Mouse (Mus musculus) intestine, embryonic 16.5 days (tissue): ENCODE measurements around the gene Cacna1c. TPM values are rescaled to one million over a fixed set of nuclear protein-coding genes. Genes with fewer than 3 reads are reported as not detected.
A peak's percentile ranks its signal among the peaks of the same experiment; 100 is the strongest.

Experiments
- ATAC-seq: fragments of 200-750 bp; cut with Nextera tagmentation; 2 replicates; pipeline ENCODE4 v1.8.0; 2017; ENCODE audit warnings: moderate TSS enrichment, moderate library complexity
- H3K27ac ChIP-seq: fragments of 300-500 bp; sonication (generic); 2 replicates; pipeline ENCODE4 v1.5.1; 2014; ENCODE audit warnings: mild to moderate bottlenecking, low read length
- H3K27me3 ChIP-seq: fragments of 300-500 bp; sonication (generic); replicated peaks from 2 replicates; pipeline ENCODE4 v1.6.1; 2014; ENCODE audit warnings: low read length, control low read depth, mixed read lengths; ENCODE audit not compliant: control insufficient read depth, insufficient read depth
- H3K36me3 ChIP-seq: fragments of 300-500 bp; sonication (generic); 2 replicates; pipeline ENCODE4 v1.6.1; 2014; ENCODE audit warnings: low read length, control low read depth; ENCODE audit not compliant: control insufficient read depth, insufficient read depth
- H3K4me1 ChIP-seq: fragments of 300-500 bp; sonication (generic); 2 replicates; pipeline ENCODE4 v1.6.1; 2014; ENCODE audit warnings: low read length, control low read depth, mixed read lengths; ENCODE audit not compliant: control insufficient read depth, insufficient read depth
- H3K4me2 ChIP-seq: fragments of 300-500 bp; sonication (generic); 2 replicates; pipeline ENCODE4 v1.6.1; 2014; ENCODE audit warnings: low read depth, low read length, control low read depth
- H3K4me3 ChIP-seq: fragments of 300-500 bp; sonication (generic); 2 replicates; pipeline ENCODE4 v1.5.1; 2014; ENCODE audit warnings: mild to moderate bottlenecking, low read length
- H3K9ac ChIP-seq: fragments of 300-500 bp; sonication (generic); 2 replicates; pipeline ENCODE4 v1.6.1; 2014; ENCODE audit warnings: low read depth, low read length
- H3K9me3 ChIP-seq: fragments of 300-500 bp; sonication (generic); 2 replicates; pipeline ENCODE4 v1.6.1; 2016; ENCODE audit warnings: low read length, control low read depth; ENCODE audit not compliant: control insufficient read depth
- WGBS: fragments of 180-500 bp; shearing (Covaris S2); extraction: QIAGEN DNeasy Blood & Tissue Kit; methylation state at CpG from one replicate; pipeline ENCODE4 v1.1.7; 2014; 5-methylcytosine and 5-hydroxymethylcytosine counted together
- polyA plus RNA-seq: library from polyadenylated mRNA; unstranded; fragments of >200 nt; fragmentation: Nextera tagmentation; extraction: Ambion mirVana; gene quantifications from 2 replicates; pipeline ENCODE4 v1.2.1, GENCODE M21; 2015

The Cacna1c gene
- polyA plus RNA-seq, 1 experiment from 2014 or later = 1.8 TPM

- ATAC-seq = no peak
- 64% methylated on average over 13 of the region's 13 CpGs for WGBS
- H3K9ac ChIP-seq = no peak overlapping the region
Observed at GRCm38 (mm10) chr6:118847751-118848150, 348.5 kb downstream of the Cacna1c start.

DNA sequence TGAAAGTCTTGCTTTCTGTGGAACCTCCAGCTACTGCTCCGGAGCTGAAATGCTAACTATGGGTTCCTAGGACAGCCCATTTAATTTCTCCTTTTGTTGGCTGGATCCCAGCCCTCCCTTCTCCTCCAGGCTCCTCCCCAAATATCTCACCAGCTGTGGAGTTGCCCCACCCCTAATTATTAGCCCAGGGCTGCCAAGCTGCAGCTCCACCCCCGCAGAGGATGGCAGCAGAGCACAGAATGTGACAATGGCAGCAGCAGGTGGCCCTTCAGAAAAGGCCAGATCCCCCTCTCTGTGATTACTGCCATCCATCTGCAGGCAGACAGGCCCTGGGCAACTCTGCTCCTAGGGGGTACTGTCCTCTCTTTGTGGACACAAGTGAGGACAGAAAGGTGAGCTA is 350.4 kb downstream of the Cacna1c start:
- no peaks in the 10 kb centered on the region for H3K9me3 ChIP-seq
- ATAC-seq = peak; percentile 33; the same call in 1 of the 2 replicates

More at GRCm38 (mm10) chr6:118847751-118848150, 348.5 kb downstream of the Cacna1c start:
- H3K27ac ChIP-seq = no peak overlapping the region
- no peaks in the 10 kb centered on the region for H3K27me3 ChIP-seq
- no peak overlapping the region for H3K4me2 ChIP-seq
- no peaks in the 10 kb centered on the region for H3K36me3 ChIP-seq
- H3K9me3 ChIP-seq = no peaks in the 10 kb centered on the region
- no peak overlapping the region for H3K4me3 ChIP-seq
- H3K4me1 ChIP-seq = no peaks in the 10 kb centered on the region

GRCm38 (mm10) chr6:118845180-118845579 is 351.0 kb downstream of the Cacna1c start:
- ATAC-seq = no peak
- WGBS = 68% methylated on average over 6 of the region's 6 CpGs
- H3K9me3 ChIP-seq = no peaks in the 10 kb centered on the region

More for the DNA sequence above, 350.4 kb downstream of the Cacna1c start:
- H3K9ac ChIP-seq = no peak overlapping the region
- H3K4me3 ChIP-seq = no peak overlapping the region
- H3K4me2 ChIP-seq = no peak overlapping the region
- H3K27ac ChIP-seq = no peak overlapping the region
- 25% methylated on average over 2 of the region's 2 CpGs for WGBS
- no peaks in the 10 kb centered on the region for H3K36me3 ChIP-seq
- H3K27me3 ChIP-seq = no peaks in the 10 kb centered on the region
- no peaks in the 10 kb centered on the region for H3K4me1 ChIP-seq

DNA sequence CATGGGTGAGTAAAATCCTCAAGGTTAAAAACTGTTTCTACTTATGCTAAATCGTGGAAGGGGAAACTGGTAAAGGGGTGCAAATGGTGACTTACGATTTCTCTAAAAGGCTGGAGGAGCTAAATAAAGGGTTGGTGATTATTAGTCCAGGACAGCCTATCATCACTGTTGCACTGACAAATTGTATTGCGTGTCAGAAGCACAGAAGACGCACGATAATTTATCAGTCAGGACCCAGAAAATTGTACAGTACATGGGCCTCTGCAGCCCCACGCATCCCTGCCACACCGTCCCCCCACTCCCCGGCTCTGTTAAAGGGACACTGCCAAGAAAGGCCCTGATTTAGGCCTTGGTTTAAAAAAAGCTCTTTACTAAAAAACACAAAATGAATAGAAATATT is 352.7 kb downstream of the Cacna1c start:
- 85% methylated on average over 8 of the region's 8 CpGs for WGBS
- Histone ChIP-seq H3K27me3 (no peaks in the 10 kb centered on the region), H3K4me2 (no peak overlapping the region), H3K4me1 (peaks cover 13% of the 10 kb centered on the region), H3K9ac (no peak overlapping the region), H3K27ac (no peak overlapping the region), H3K36me3 (no peaks in the 10 kb centered on the region), H3K9me3 (no peaks in the 10 kb centered on the region), H3K4me3 (no peak overlapping the region)
- no peak for ATAC-seq

More at GRCm38 (mm10) chr6:118845180-118845579, 351.0 kb downstream of the Cacna1c start:
- H3K4me2 ChIP-seq = no peak overlapping the region
- no peak overlapping the region for H3K4me3 ChIP-seq
- no peaks in the 10 kb centered on the region for H3K36me3 ChIP-seq
- no peaks in the 10 kb centered on the region for H3K27me3 ChIP-seq
- no peak overlapping the region for H3K9ac ChIP-seq
- no peaks in the 10 kb centered on the region for H3K4me1 ChIP-seq
- no peak overlapping the region for H3K27ac ChIP-seq

GRCm38 (mm10) chr6:118841892-118842291 is 354.3 kb downstream of the Cacna1c start:
- H3K4me1 ChIP-seq = peaks cover 17% of the 10 kb centered on the region
- ATAC-seq = no peak
- H3K9ac ChIP-seq = no peak overlapping the region
- H3K4me3 ChIP-seq = no peak overlapping the region
- no peak overlapping the region for H3K4me2 ChIP-seq
- H3K9me3 ChIP-seq = no peaks in the 10 kb centered on the region
- H3K27ac ChIP-seq = no peak overlapping the region
- no peaks in the 10 kb centered on the region for H3K27me3 ChIP-seq
- 96% methylated on average over 2 of the region's 2 CpGs for WGBS
- no peaks in the 10 kb centered on the region for H3K36me3 ChIP-seq

GRCm38 (mm10) chr6:118838919-118839915 is 357.0 kb downstream of the Cacna1c start:
- H3K27ac ChIP-seq = no peak overlapping the region
- H3K9me3 ChIP-seq = no peaks in the 10 kb centered on the region
- no peak overlapping the region for H3K9ac ChIP-seq
- ATAC-seq = peak; percentile 94
- no peaks in the 10 kb centered on the region for H3K27me3 ChIP-seq
- H3K4me1 ChIP-seq = peaks cover 17% of the 10 kb centered on the region
- no peak overlapping the region for H3K4me3 ChIP-seq
- WGBS = 32% methylated on average over 14 of the region's 14 CpGs
- H3K36me3 ChIP-seq = no peaks in the 10 kb centered on the region
- H3K4me2 ChIP-seq = 0 out of 2 replicates have a peak overlapping the region, but pooled peaks have one; percentile 4

DNA sequence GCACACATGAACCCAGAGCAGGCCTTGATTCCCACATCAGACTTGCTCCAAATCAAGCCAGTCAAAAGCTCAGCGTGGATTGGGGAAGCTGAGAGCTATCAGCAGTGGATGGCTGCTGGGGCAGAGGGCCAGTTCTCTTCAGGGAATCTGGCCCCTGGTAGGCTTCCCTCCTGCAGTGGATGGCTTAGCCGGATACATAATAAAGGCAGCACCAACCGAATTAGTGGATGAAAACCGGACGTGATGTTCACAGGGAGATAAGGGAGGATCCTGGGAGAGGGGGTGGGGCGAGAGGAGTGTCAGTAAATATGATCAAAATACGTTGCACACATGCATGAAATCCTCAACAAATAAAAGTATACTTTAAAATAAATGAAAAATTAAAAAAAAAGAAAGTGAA is 359.5 kb downstream of the Cacna1c start:
- no peak for ATAC-seq
- 60% methylated on average over 7 of the region's 7 CpGs for WGBS

GRCm38 (mm10) chr6:118834046-118834445 is 362.2 kb downstream of the Cacna1c start:
- Histone ChIP-seq H3K9ac (no peak overlapping the region), H3K9me3 (no peaks in the 10 kb centered on the region), H3K27ac (no peak overlapping the region), H3K4me3 (no peak overlapping the region), H3K27me3 (no peaks in the 10 kb centered on the region), H3K36me3 (no peaks in the 10 kb centered on the region), H3K4me1 (peaks cover 9% of the 10 kb centered on the region), H3K4me2 (no peak overlapping the region)
- no peak for ATAC-seq
- WGBS = 55% methylated on average over 8 of the region's 8 CpGs

More for the DNA sequence above, 359.5 kb downstream of the Cacna1c start:
- Histone ChIP-seq H3K27ac (no peak overlapping the region), H3K9me3 (no peaks in the 10 kb centered on the region), H3K27me3 (no peaks in the 10 kb centered on the region), H3K4me2 (no peak overlapping the region), H3K9ac (no peak overlapping the region), H3K4me3 (no peak overlapping the region), H3K4me1 (peaks cover 17% of the 10 kb centered on the region), H3K36me3 (no peaks in the 10 kb centered on the region)

- Histone ChIP-seq H3K9ac (no peak overlapping the region), H3K27me3 (no peaks in the 10 kb centered on the region), H3K4me2 (no peak overlapping the region), H3K36me3 (no peaks in the 10 kb centered on the region), H3K9me3 (no peaks in the 10 kb centered on the region), H3K4me1 (no peaks in the 10 kb centered on the region), H3K4me3 (no peak overlapping the region), H3K27ac (no peak overlapping the region)
- 86% methylated on average over 7 of the region's 7 CpGs for WGBS
- ATAC-seq = no peak
Observed at GRCm38 (mm10) chr6:118833049-118833448, 363.2 kb downstream of the Cacna1c start.
